Mouse (Mus musculus): Measurements from ENCODE around the gene Gabrr2. TPM values are rescaled to one million over a fixed set of nuclear protein-coding genes. Genes with fewer than 3 reads are reported as not detected.

Gene Gabrr2
- polyA plus RNA-seq, 1 experiment: 0.11 TPM

GRCm38 (mm10) chr4:33125409-33126084, 62.7 kb downstream of the Gabrr2 start:
- Histone ChIP-seq H3ac (ENCODE audit: control insufficient read depth, insufficient read length, low read depth) (no peak overlapping the region), H3K36me3 (ENCODE audit: control insufficient read depth, insufficient read depth) (no peaks in the 10 kb centered on the region), H3K79me3 (ENCODE audit: low read depth) (no peaks in the 10 kb centered on the region), H3K27me3 (ENCODE audit: control insufficient read depth, insufficient read depth, insufficient read length) (no peaks in the 10 kb centered on the region), H3K4me3 (ENCODE audit: insufficient read depth, poor library complexity, severe bottlenecking) (no peak overlapping the region), H3K79me2 (ENCODE audit: control insufficient read depth, insufficient read depth) (no peaks in the 10 kb centered on the region)
- no peak for TF ChIP-seq CTCF (IDR thresholded peaks at IDR 0.05; ENCODE audit: control insufficient read depth, insufficient read depth, insufficient read length)
- no peak for TF ChIP-seq MYOG (IDR thresholded peaks at IDR 0.05; ENCODE audit: control insufficient read depth, extremely low read depth, insufficient read length)
- no peak for TF ChIP-seq MAX (IDR thresholded peaks at IDR 0.05)
- TF ChIP-seq FOSL1 (IDR thresholded peaks at IDR 0.05; ENCODE audit: insufficient read depth, low read length, poor library complexity, severe bottlenecking): no peak
- no peak for TF ChIP-seq CEBPB (IDR thresholded peaks at IDR 0.05; ENCODE audit: low read depth)
- TF ChIP-seq MYOD1 (IDR thresholded peaks at IDR 0.05; ENCODE audit: control insufficient read depth, insufficient read length, low read depth): no peak
- no peak for TF ChIP-seq USF1 (IDR thresholded peaks at IDR 0.05; ENCODE audit: low read depth)

GRCm38 (mm10) chr4:33132221-33132620, 69.4 kb downstream of the Gabrr2 start, which contains the start of gene Gabrr1:
Gene Gabrr1, plus strand, starts transcription at chr4:33132521.
- Histone ChIP-seq H3K79me2 (ENCODE audit: control insufficient read depth, insufficient read depth) (no peaks in the 10 kb centered on the region), H3K79me3 (ENCODE audit: low read depth) (no peaks in the 10 kb centered on the region)
- TF ChIP-seq MAX (IDR thresholded peaks at IDR 0.05) (no peak), MYOG (IDR thresholded peaks at IDR 0.05; ENCODE audit: control insufficient read depth, extremely low read depth, insufficient read length) (no peak), MYOD1 (IDR thresholded peaks at IDR 0.05; ENCODE audit: control insufficient read depth, insufficient read length, low read depth) (no peak), CTCF (IDR thresholded peaks at IDR 0.05; ENCODE audit: control insufficient read depth, insufficient read depth, insufficient read length) (no peak), CEBPB (IDR thresholded peaks at IDR 0.05; ENCODE audit: low read depth) (no peak), FOSL1 (IDR thresholded peaks at IDR 0.05; ENCODE audit: insufficient read depth, low read length, poor library complexity, severe bottlenecking) (no peak), USF1 (IDR thresholded peaks at IDR 0.05; ENCODE audit: low read depth) (no peak)

More at GRCm38 (mm10) chr4:33132221-33132620, 69.4 kb downstream of the Gabrr2 start, which contains the start of gene Gabrr1:
- no peak within 1 kb of the TSS for H3K4me3 ChIP-seq (ENCODE audit: insufficient read depth, poor library complexity, severe bottlenecking)
- H3K36me3 ChIP-seq (ENCODE audit: control insufficient read depth, insufficient read depth): no peaks in the 10 kb centered on the region
- peaks cover 4% of the 10 kb centered on the region for H3K27me3 ChIP-seq (ENCODE audit: control insufficient read depth, insufficient read depth, insufficient read length)
- H3ac ChIP-seq (ENCODE audit: control insufficient read depth, insufficient read length, low read depth): no peak within 1 kb of the TSS

Other genes starting within 250 kb of the Gabrr2 start
- gene Ankrd6, start 112.2 kb upstream of the Gabrr2 start, polyA plus RNA-seq (2012; fragmentation: generic; extraction: Trizol): 0.63 TPM
- 4.9 TPM for gene Rragd, start 80.0 kb upstream of the Gabrr2 start, polyA plus RNA-seq (2012; fragmentation: generic; extraction: Trizol)
- gene Ube2j1, start 31.6 kb upstream of the Gabrr2 start, polyA plus RNA-seq (2012; fragmentation: generic; extraction: Trizol): 42.7 TPM
- gene Gabrr1, start 69.5 kb downstream of the Gabrr2 start, polyA plus RNA-seq (2012; fragmentation: generic; extraction: Trizol): 0.01 TPM
- not detected for gene Pm20d2, start 126.7 kb downstream of the Gabrr2 start, polyA plus RNA-seq (2012; fragmentation: generic; extraction: Trizol)
- not detected for gene Srsf12, start 146.0 kb downstream of the Gabrr2 start, polyA plus RNA-seq (2012; fragmentation: generic; extraction: Trizol)
- 9.1 TPM for gene Pnrc1, start 227.2 kb downstream of the Gabrr2 start, polyA plus RNA-seq (2012; fragmentation: generic; extraction: Trizol)
- 5.1 TPM for gene Rngtt, start 247.3 kb downstream of the Gabrr2 start, polyA plus RNA-seq (2012; fragmentation: generic; extraction: Trizol)